Mouse (Mus musculus) heart, embryonic 15.5 days (tissue): ENCODE results near the gene Ppargc1a. TPM values are rescaled to one million over a fixed set of nuclear protein-coding genes. Genes with fewer than 3 reads are reported as not detected.
A peak's percentile ranks its signal among the peaks of the same experiment; 100 is the strongest.

Experiments
- ATAC-seq: fragments of 200-750 bp; cut with Nextera tagmentation; replicated peaks from 2 replicates; pipeline ENCODE4 v1.8.0; 2017; ENCODE audit warnings: low read depth, moderate TSS enrichment; ENCODE audit not compliant: insufficient number of reproducible peaks, insufficient read depth, low FRiP score
- H3K27ac ChIP-seq: fragments of 300-500 bp; sonication (generic); 2 replicates; pipeline ENCODE4 v1.5.1; 2015; ENCODE audit warnings: mild to moderate bottlenecking, inconsistent platforms
- H3K27me3 ChIP-seq: fragments of 300-500 bp; sonication (generic); 2 replicates; pipeline ENCODE4 v1.6.1; 2015; ENCODE audit warnings: inconsistent platforms
- H3K36me3 ChIP-seq: fragments of 300-500 bp; sonication (generic); 2 replicates; pipeline ENCODE4 v1.6.1; 2015; ENCODE audit warnings: mild to moderate bottlenecking, inconsistent platforms
- H3K4me1 ChIP-seq: fragments of 300-500 bp; sonication (generic); replicated peaks from 2 replicates; pipeline ENCODE4 v1.6.1; 2015; ENCODE audit warnings: inconsistent platforms
- H3K4me2 ChIP-seq: fragments of 300-500 bp; sonication (generic); 2 replicates; pipeline ENCODE4 v1.6.1; 2015; ENCODE audit warnings: inconsistent platforms, mild to moderate bottlenecking, moderate library complexity
- H3K4me3 ChIP-seq: fragments of 300-500 bp; sonication (generic); 2 replicates; pipeline ENCODE4 v1.5.1; 2015; ENCODE audit warnings: mild to moderate bottlenecking, inconsistent platforms
- H3K9ac ChIP-seq: fragments of 300-500 bp; sonication (generic); 2 replicates; pipeline ENCODE4 v1.6.1; 2015; ENCODE audit warnings: mild to moderate bottlenecking, inconsistent platforms
- H3K9me3 ChIP-seq: fragments of 300-500 bp; sonication (generic); replicated peaks from 2 replicates; pipeline ENCODE4 v1.6.1; 2016; ENCODE audit warnings: inconsistent platforms
- WGBS: fragments of 180-500 bp; shearing (Covaris S2); methylation state at CpG from one replicate; pipeline ENCODE4 v1.1.7; 2015; ENCODE audit warnings: mixed read lengths; 5-methylcytosine and 5-hydroxymethylcytosine counted together
- polyA plus RNA-seq: library from polyadenylated mRNA; unstranded; fragments of >200 nt; fragmentation: Nextera tagmentation; extraction: Ambion mirVana; gene quantifications from 2 replicates; pipeline ENCODE4 v1.2.1, GENCODE M21; 2015

The Ppargc1a gene
- polyA plus RNA-seq, result 57.1 and 66.0 TPM in 2 replicates

GRCm38 (mm10) chr5:51567659-51568058 lies at the start of gene Ppargc1a:
Gene Ppargc1a (minus strand): TSS chr5:51567726.
- Histone ChIP-seq H3K4me3 (peak within 1 kb of the TSS; percentile 9; the same call in 1 of the 2 replicates), H3K9ac (peak within 1 kb of the TSS; percentile 19; the same call in 1 of the 2 replicates), H3K4me1 (peaks cover 17% of the 10 kb centered on the region), H3K36me3 (no peaks in the 10 kb centered on the region), H3K27me3 (no peaks in the 10 kb centered on the region), H3K9me3 (no peaks in the 10 kb centered on the region), H3K4me2 (peak within 1 kb of the TSS; percentile 50), H3K27ac (peak within 1 kb of the TSS; percentile 79)
- 21% methylated on average over 6 of the region's 6 CpGs for WGBS
- peak; percentile 34; the same call in 1 of the 2 replicates for ATAC-seq

GRCm38 (mm10) chr5:51616877-51617276 lies 49.4 kb upstream of the Ppargc1a start:
- H3K4me3 ChIP-seq, result no peak overlapping the region
- H3K27me3 ChIP-seq, result no peaks in the 10 kb centered on the region
- 80% methylated on average over 1 of the region's 1 CpGs for WGBS
- no peaks in the 10 kb centered on the region for H3K4me1 ChIP-seq
- no peaks in the 10 kb centered on the region for H3K36me3 ChIP-seq
- ATAC-seq, result no peak
- no peak overlapping the region for H3K4me2 ChIP-seq
- H3K9me3 ChIP-seq, result no peaks in the 10 kb centered on the region
- H3K9ac ChIP-seq, result no peak overlapping the region
- H3K27ac ChIP-seq, result no peak overlapping the region

GRCm38 (mm10) chr5:51612049-51612448 lies 44.5 kb upstream of the Ppargc1a start:
- Histone ChIP-seq H3K27ac (no peak overlapping the region), H3K27me3 (no peaks in the 10 kb centered on the region), H3K4me3 (no peak overlapping the region), H3K9ac (no peak overlapping the region), H3K4me1 (peaks cover 7% of the 10 kb centered on the region), H3K4me2 (no peak overlapping the region), H3K36me3 (no peaks in the 10 kb centered on the region), H3K9me3 (no peaks in the 10 kb centered on the region)
- 89% methylated on average over 4 of the region's 4 CpGs for WGBS
- no peak for ATAC-seq

GRCm38 (mm10) chr5:51607686-51608480 lies 40.4 kb upstream of the Ppargc1a start:
- Histone ChIP-seq H3K27me3 (no peaks in the 10 kb centered on the region), H3K9ac (no peak overlapping the region), H3K36me3 (no peaks in the 10 kb centered on the region), H3K4me1 (peaks cover 7% of the 10 kb centered on the region), H3K4me3 (no peak overlapping the region), H3K4me2 (no peak overlapping the region), H3K9me3 (no peaks in the 10 kb centered on the region), H3K27ac (no peak overlapping the region)
- WGBS, result 51% methylated on average over 6 of the region's 6 CpGs
- ATAC-seq, result no peak

- Histone ChIP-seq H3K4me1 (peaks cover 16% of the 10 kb centered on the region), H3K27ac (peak overlapping the region; percentile 57), H3K9ac (no peak overlapping the region), H3K9me3 (no peaks in the 10 kb centered on the region), H3K36me3 (no peaks in the 10 kb centered on the region), H3K27me3 (no peaks in the 10 kb centered on the region), H3K4me3 (no peak overlapping the region), H3K4me2 (no peak overlapping the region)
- WGBS, result 25% methylated on average over 6 of the region's 6 CpGs
- ATAC-seq, result peak; percentile 75
These were observed 32.0 kb upstream of the Ppargc1a start for GRCm38 (mm10) chr5:51599549-51599948.

GRCm38 (mm10) chr5:51595644-51596043 lies 28.1 kb upstream of the Ppargc1a start:
- WGBS, result 84% methylated on average over 9 of the region's 9 CpGs
- peaks cover 40% of the 10 kb centered on the region for H3K4me1 ChIP-seq

GRCm38 (mm10) chr5:51592206-51592605 lies 24.7 kb upstream of the Ppargc1a start:
- H3K4me3 ChIP-seq, result no peak overlapping the region
- no peak overlapping the region for H3K9ac ChIP-seq
- 22% methylated on average over 5 of the region's 5 CpGs for WGBS
- peaks cover 32% of the 10 kb centered on the region for H3K4me1 ChIP-seq
- no peaks in the 10 kb centered on the region for H3K9me3 ChIP-seq
- peak overlapping the region; percentile 44 for H3K4me2 ChIP-seq
- no peaks in the 10 kb centered on the region for H3K36me3 ChIP-seq
- ATAC-seq, result no peak
- peak overlapping the region; percentile 96 for H3K27ac ChIP-seq
- H3K27me3 ChIP-seq, result no peaks in the 10 kb centered on the region

More at GRCm38 (mm10) chr5:51595644-51596043, 28.1 kb upstream of the Ppargc1a start:
- H3K9ac ChIP-seq, result no peak overlapping the region
- ATAC-seq, result no peak
- no peaks in the 10 kb centered on the region for H3K9me3 ChIP-seq
- no peak overlapping the region for H3K27ac ChIP-seq
- H3K36me3 ChIP-seq, result no peaks in the 10 kb centered on the region
- no peak overlapping the region for H3K4me2 ChIP-seq
- H3K4me3 ChIP-seq, result no peak overlapping the region
- no peaks in the 10 kb centered on the region for H3K27me3 ChIP-seq

DNA sequence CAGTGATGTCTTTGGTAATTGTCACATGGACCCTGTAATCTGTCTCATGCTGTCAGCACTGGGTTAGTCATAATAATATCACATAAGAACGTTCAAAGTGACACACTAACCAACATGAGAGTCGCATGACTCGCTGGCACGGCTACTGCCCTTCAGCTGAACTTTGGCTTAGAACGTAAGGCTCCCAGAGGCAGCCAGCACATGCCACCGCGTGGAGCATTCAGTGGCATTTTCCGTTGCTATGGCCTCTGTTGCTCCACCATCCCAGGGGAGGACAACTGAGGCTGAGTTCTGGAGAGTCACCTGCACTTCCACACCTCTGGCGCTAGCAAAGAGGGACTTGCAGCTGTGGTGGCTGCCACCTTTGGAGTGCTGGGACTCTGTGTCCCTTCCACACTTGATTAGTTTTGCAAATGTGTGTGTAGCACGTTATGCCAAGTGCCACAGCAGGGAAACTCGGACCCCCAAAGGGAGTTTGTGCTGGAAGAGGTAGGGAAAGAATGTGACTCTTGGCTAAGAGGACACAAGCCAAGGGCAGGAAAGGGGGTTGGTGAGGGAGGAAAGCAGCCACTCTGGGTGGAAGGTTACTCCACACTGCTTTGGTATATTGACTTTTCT lies 24.1 kb upstream of the Ppargc1a start:
- ATAC-seq, result peak; percentile 88
- Histone ChIP-seq H3K27ac (peak overlapping the region; percentile 96), H3K9me3 (no peaks in the 10 kb centered on the region), H3K4me3 (peak overlapping the region; percentile 21; the same call in 1 of the 2 replicates), H3K4me2 (peak overlapping the region; percentile 44), H3K27me3 (no peaks in the 10 kb centered on the region), H3K4me1 (peaks cover 32% of the 10 kb centered on the region), H3K36me3 (no peaks in the 10 kb centered on the region), H3K9ac (no peak overlapping the region)
- WGBS, result 5% methylated on average over 11 of the region's 11 CpGs

- no peak overlapping the region for H3K4me2 ChIP-seq
- no peaks in the 10 kb centered on the region for H3K36me3 ChIP-seq
- no peaks in the 10 kb centered on the region for H3K27me3 ChIP-seq
- H3K4me3 ChIP-seq, result no peak overlapping the region
- WGBS, result 86% methylated on average over 2 of the region's 2 CpGs
- 0 out of 2 replicates have a peak, but pooled peaks have one; percentile 27 for ATAC-seq
- H3K4me1 ChIP-seq, result peaks cover 27% of the 10 kb centered on the region
- H3K27ac ChIP-seq, result no peak overlapping the region
- H3K9ac ChIP-seq, result no peak overlapping the region
- no peaks in the 10 kb centered on the region for H3K9me3 ChIP-seq
These were observed 18.7 kb upstream of the Ppargc1a start for GRCm38 (mm10) chr5:51586187-51586586.

DNA sequence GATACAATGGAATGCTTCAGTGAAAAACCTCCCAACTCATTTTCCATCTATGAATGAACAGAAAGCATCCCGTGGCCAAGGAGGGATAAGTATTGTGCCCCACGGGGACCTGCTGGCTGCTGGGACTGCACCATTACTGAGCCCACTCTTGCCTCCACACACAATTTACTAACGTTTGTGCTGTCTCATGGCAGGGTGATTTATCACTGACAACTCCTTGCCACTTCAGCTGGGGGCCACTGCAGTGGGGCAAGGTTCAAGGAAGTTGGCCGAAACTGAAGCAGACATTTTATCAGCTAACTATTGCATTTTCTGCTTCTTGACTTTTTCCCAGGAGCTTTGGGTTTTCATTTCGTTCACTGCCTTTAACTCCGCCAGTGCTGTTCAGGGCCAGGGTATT lies 17.5 kb upstream of the Ppargc1a start:
- Histone ChIP-seq H3K27ac (no peak overlapping the region), H3K9ac (no peak overlapping the region), H3K4me2 (no peak overlapping the region), H3K27me3 (no peaks in the 10 kb centered on the region), H3K4me3 (no peak overlapping the region), H3K9me3 (no peaks in the 10 kb centered on the region), H3K36me3 (no peaks in the 10 kb centered on the region), H3K4me1 (peaks cover 20% of the 10 kb centered on the region)
- ATAC-seq, result no peak
- 48% methylated on average over 6 of the region's 6 CpGs for WGBS

- Histone ChIP-seq H3K27ac (no peak overlapping the region), H3K9me3 (no peaks in the 10 kb centered on the region), H3K27me3 (no peaks in the 10 kb centered on the region), H3K4me1 (peaks cover 20% of the 10 kb centered on the region), H3K36me3 (no peaks in the 10 kb centered on the region), H3K4me3 (no peak overlapping the region), H3K4me2 (no peak overlapping the region), H3K9ac (no peak overlapping the region)
- ATAC-seq, result no peak
- 76% methylated on average over 3 of the region's 3 CpGs for WGBS
These were observed 16.7 kb upstream of the Ppargc1a start for GRCm38 (mm10) chr5:51584186-51584585.
